ENCODE assay signal across 8 mouse cellular contexts in the genomic region with DNA sequence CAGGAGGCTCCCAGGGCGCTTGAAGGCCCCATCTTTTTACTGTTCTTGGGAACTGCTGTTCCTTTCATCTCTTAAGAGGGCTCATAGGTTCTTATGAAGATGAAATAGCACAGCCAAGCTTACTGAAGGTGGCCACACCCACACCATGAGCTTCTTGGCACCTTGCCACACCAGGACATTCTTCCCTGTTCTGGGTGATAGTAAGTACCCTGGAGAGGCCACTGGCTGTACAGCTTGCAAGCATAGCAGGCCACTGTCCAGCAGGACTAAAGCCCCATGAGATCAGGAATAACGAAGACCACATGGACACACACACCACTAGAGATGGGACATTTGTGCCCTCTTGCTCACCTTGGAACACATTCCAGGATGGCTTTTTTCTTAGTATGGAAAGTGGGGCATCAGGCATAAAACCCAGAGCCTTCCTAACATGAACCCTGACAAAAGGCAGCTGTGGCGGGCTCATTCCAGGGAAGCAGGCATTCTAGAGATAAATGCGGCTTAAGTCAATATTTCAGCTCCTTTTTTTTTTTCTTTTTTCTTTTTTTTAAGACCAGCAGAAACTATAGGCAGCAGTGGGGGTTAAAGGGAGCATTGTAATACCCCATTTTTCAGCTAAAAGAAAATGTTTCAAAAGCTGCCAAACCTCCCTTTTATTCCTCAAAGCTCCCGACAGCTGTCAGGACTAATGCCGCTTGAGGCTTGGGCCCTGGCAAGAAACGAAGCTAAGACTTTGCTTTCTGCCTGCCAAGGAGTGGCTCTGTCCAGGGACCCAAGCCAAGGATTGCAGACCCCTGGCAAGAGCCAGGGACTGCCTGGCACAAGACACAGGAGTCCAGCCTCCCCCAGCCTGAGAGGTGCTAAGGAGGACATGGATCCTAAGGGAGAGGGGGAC.
A peak's percentile ranks its signal among the peaks of the same experiment; 100 is the strongest.
DNase-seq lines count a peak whose midpoint lies in the region; ATAC-seq and TF ChIP-seq lines count a peak whose summit lies in the region.

No protein-coding gene starts in this region.

- H3K79me2 ChIP-seq in heart, adult 2 months (replicated peaks; ENCODE audit: control insufficient read depth, insufficient read depth, low read length): no peaks in the 10 kb centered on the region

- intact Hi-C loops in heart, adult 2 months (cut with DNase I): no loop called here

- peaks cover 12% of the 10 kb centered on the region for H3K4me1 ChIP-seq in hindbrain, embryonic 16.5 days (ENCODE audit: control insufficient read depth, insufficient read depth, low read depth, low read length)
- no peaks in the 10 kb centered on the region for H3K4me1 ChIP-seq in hindbrain, embryonic 11.5 days (replicated peaks; ENCODE audit: control insufficient read depth, insufficient read depth, low read length)
- H3K4me1 ChIP-seq in heart, adult 2 months (ENCODE audit: control insufficient read depth, insufficient read depth, low read length): peaks cover 1% of the 10 kb centered on the region; the same call in 1 of the 2 replicates

- H3K9me3 ChIP-seq in hindbrain, embryonic 16.5 days (ENCODE audit: control insufficient read depth, low read length): no peaks in the 10 kb centered on the region
- H3K9me3 ChIP-seq in hindbrain, embryonic 11.5 days (ENCODE audit: control insufficient read depth, low read length): no peaks in the 10 kb centered on the region

- no peak overlapping the region for H3K4me2 ChIP-seq in hindbrain, embryonic 16.5 days (ENCODE audit: low read length)
- no peak overlapping the region for H3K4me2 ChIP-seq in hindbrain, embryonic 11.5 days (replicated peaks; ENCODE audit: low read depth, low read length)

- peak; percentile 91 for ATAC-seq in hindbrain, embryonic 16.5 days
- no peak for ATAC-seq in hindbrain, embryonic 11.5 days (ENCODE audit: low FRiP score)
- peak; percentile 69 for ATAC-seq in megakaryocyte-erythroid progenitor cell, adult 5-6 weeks (replicated peaks; ENCODE audit: low FRiP score, low TSS enrichment, poor library complexity, severe bottlenecking)
- no peak for ATAC-seq in inflammation-experienced regulatory T-cells, adult 6 months
- no peak for ATAC-seq in cerebellum, adult (ENCODE audit: insufficient number of reproducible peaks, low FRiP score, low TSS enrichment)

- WGBS in hindbrain, embryonic 16.5 days: 47% methylated on average over 7 of the region's 7 CpGs
- 72% methylated on average over 7 of the region's 7 CpGs for WGBS in hindbrain, embryonic 11.5 days
- 61% methylated on average over 7 of the region's 7 CpGs for WGBS in heart, adult 2 months

- H3K27me3 ChIP-seq in hindbrain, embryonic 16.5 days (replicated peaks; ENCODE audit: control insufficient read depth, insufficient read depth, low read length): no peaks in the 10 kb centered on the region
- no peaks in the 10 kb centered on the region for H3K27me3 ChIP-seq in hindbrain, embryonic 11.5 days (ENCODE audit: control insufficient read depth, insufficient read depth, low read length)
- no peaks in the 10 kb centered on the region for H3K27me3 ChIP-seq in heart, adult 2 months (ENCODE audit: control insufficient read depth, insufficient read depth, low read length)

- no peak overlapping the region for H3K4me3 ChIP-seq in hindbrain, embryonic 16.5 days (ENCODE audit: low read length)
- no peak overlapping the region for H3K4me3 ChIP-seq in hindbrain, embryonic 11.5 days (ENCODE audit: low read depth, low read length)
- no peak overlapping the region for H3K4me3 ChIP-seq in heart, adult 2 months

- no peak for TF ChIP-seq EP300 in heart, adult 2 months (IDR thresholded peaks at IDR 0.05; ENCODE audit: insufficient read depth, low read depth, low read length)

- peak overlapping the region; percentile 65 for H3K27ac ChIP-seq in hindbrain, embryonic 16.5 days (ENCODE audit: low read depth, low read length)
- no peak overlapping the region for H3K27ac ChIP-seq in hindbrain, embryonic 11.5 days (ENCODE audit: low read depth, low read length)
- H3K27ac ChIP-seq in heart, adult 2 months: no peak overlapping the region

- no peak for TF ChIP-seq POLR2A in heart, adult 2 months (IDR thresholded peaks at IDR 0.05; ENCODE audit: insufficient read depth, low read depth, low read length)

- no peaks in the 10 kb centered on the region for H3K36me3 ChIP-seq in hindbrain, embryonic 16.5 days (ENCODE audit: control insufficient read depth, insufficient read depth, low read length)
- H3K36me3 ChIP-seq in hindbrain, embryonic 11.5 days (ENCODE audit: control insufficient read depth, insufficient read depth, low read length): no peaks in the 10 kb centered on the region
- H3K36me3 ChIP-seq in heart, adult 2 months (ENCODE audit: control insufficient read depth, insufficient read depth, low read length): no peaks in the 10 kb centered on the region

- no peak for DNase-seq in hindbrain, embryonic 11.5 days (ENCODE audit: low spot score)
- DNase-seq in ZHBTc4 (ENCODE audit: low read depth, low spot score): peak; percentile 35
- peak; percentile 43 to 52 for DNase-seq in heart, adult 2 months
- peak; percentile 68 for DNase-seq in kidney, postnatal 14 days

- no peak overlapping the region for H3K9ac ChIP-seq in hindbrain, embryonic 16.5 days (ENCODE audit: low read depth, low read length)
- H3K9ac ChIP-seq in hindbrain, embryonic 11.5 days (ENCODE audit: low read depth, low read length): no peak overlapping the region
- no peak overlapping the region for H3K9ac ChIP-seq in heart, adult 2 months (ENCODE audit: low read depth, low read length)

- TF ChIP-seq CTCF in heart, adult 2 months (IDR thresholded peaks at IDR 0.05): no peak

Comparison
In these comparisons a context has a peak if more than half of its experiments do, and no peak if none do; other contexts are left out.
1. ATAC-seq: peak in hindbrain, embryonic 16.5 days (single experiment) and megakaryocyte-erythroid progenitor cell, adult 5-6 weeks (single experiment); none in hindbrain, embryonic 11.5 days (single experiment), inflammation-experienced regulatory T-cells, adult 6 months (single experiment) and cerebellum, adult (single experiment).